Mouse (Mus musculus): Measurements from ENCODE around the gene Prkcb.

Gene Prkcb

DNA sequence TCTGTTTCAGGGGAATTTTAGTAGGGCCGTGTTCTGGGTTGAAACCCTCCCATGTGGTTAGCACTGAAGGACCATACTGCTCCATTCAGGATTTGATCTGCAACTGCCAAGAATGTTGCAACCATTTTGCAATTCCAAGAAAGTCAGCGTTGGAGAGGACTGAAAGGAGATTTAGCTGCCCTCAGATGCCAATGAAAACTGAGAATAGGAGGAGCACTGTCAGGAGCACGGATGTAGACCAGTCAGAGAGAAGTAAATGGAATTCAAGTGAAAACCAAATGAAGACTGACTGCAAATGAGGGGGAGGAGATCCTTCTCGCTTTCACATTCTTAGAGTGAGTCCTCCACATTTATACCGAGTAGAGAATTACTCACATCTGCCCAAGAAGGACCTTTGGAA lies 83.4 kb downstream of the Prkcb start:
- DNase-seq (ENCODE audit: low spot score) = no peak

DNA sequence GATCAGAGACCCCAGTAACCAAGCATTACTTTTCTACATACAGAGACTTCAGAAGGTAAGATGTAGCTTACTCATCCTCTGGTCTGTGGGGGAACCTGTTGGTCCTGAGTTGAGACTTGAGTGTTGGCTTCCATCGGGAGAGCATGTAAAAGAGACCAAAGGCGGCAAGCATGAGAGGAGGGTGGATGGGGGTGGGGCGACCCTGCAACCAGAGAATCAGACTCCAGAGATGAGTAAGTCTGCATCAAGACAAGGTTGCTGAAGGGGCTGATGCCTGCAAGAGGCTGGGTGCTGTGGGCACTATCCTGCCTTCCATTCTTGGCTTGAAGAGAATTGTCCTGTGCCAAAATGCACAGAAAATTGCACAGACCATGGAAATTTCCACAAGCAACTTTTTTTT lies 83.8 kb downstream of the Prkcb start:
- no peak for DNase-seq (ENCODE audit: low spot score)

GRCm38 (mm10) chr7:122376845-122377244 lies 88.3 kb downstream of the Prkcb start:
- DNase-seq (ENCODE audit: low spot score) = no peak

- no peak for DNase-seq (ENCODE audit: low spot score)
Measured at GRCm38 (mm10) chr7:122377967-122378366, 89.4 kb downstream of the Prkcb start.

GRCm38 (mm10) chr7:122378473-122378872 lies 89.9 kb downstream of the Prkcb start:
- DNase-seq (ENCODE audit: low spot score) = no peak

- no peak for DNase-seq (ENCODE audit: low spot score)
Measured at GRCm38 (mm10) chr7:122379292-122379691, 90.7 kb downstream of the Prkcb start.

DNA sequence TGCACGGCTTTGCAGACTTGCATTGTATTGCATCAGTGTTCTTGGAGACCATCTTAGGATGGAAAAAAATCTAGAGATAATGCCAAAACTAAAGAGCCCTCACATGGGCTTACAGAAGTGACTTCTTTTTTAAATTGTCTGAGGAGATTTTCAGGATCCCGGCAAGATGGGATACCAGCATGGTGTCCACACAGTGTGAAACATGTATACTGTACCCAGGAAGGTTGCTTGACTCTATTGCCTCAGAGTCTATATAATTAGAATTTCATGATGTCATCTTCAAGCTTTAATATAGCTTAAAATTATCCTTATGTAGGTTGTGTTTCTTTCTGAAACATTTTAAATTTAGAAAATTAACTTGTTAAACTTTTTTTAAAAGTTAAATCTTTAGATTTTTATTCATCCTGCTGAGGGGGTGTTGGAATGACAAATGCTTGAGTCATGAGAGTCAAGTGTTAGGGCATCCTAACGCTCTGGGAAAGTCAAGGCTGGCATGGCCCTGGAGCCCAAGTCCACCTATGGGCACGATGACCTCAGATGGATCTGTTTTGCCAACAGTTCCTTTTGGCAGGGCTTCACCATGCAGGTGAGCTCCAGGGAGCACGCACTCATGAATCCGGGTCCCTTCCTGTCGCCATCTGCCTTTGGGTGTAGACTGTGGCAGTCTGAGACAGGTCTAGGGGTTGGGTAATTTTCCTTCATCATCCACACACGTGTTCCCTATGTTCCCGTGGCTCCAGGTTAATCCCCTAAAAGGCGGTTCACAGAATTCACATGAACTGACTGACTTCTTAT lies 92.0 kb downstream of the Prkcb start:
- no peak for DNase-seq (ENCODE audit: low spot score)

GRCm38 (mm10) chr7:122381560-122381959 lies 93.0 kb downstream of the Prkcb start:
- DNase-seq (ENCODE audit: low spot score) = no peak

- no peak for DNase-seq (ENCODE audit: low spot score)
Measured at GRCm38 (mm10) chr7:122383260-122383659, 94.7 kb downstream of the Prkcb start.

DNA sequence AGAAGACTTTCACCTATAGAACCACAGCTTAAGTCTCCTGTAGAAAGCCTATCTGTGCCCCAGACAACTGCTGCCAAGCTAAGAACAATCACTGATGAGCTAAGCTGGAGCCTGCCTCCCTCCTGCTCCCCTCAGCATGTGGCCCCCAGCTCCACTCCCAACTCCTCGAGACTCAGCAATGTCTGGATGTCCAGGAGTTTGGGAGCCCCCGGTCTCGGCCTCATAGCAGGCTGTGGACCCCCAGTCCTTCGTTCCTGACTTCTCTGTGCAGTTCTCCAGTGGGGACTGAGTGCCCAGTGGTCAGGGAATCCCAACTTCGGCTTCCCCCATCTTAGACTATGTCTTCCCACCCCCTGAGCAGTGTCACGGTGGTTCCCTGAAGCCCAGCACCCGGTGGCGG lies 96.3 kb downstream of the Prkcb start:
- DNase-seq (ENCODE audit: low spot score) = no peak

GRCm38 (mm10) chr7:122386567-122386966 lies 98.0 kb downstream of the Prkcb start:
- DNase-seq (ENCODE audit: low spot score) = no peak

DNA sequence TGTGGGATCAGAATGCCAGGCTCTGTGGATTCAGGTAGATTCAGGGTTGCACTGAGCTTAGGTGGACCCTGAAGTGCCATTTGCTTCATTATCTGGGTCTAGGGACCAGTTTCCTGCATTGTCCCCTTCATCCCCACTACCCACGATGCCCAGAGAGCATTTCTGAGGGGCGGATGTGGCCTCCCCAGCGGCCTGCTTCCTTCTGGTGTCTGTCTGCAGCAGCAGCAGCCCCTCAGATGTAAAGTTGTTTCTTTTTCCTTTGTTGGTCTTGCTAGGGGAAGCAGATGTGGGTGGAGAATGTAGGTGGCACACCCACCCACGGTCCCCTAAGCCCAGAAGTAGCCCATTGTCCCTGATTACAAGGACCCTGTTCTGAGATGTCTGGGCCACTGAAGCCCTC lies 99.3 kb downstream of the Prkcb start:
- no peak for DNase-seq (ENCODE audit: low spot score)

DNA sequence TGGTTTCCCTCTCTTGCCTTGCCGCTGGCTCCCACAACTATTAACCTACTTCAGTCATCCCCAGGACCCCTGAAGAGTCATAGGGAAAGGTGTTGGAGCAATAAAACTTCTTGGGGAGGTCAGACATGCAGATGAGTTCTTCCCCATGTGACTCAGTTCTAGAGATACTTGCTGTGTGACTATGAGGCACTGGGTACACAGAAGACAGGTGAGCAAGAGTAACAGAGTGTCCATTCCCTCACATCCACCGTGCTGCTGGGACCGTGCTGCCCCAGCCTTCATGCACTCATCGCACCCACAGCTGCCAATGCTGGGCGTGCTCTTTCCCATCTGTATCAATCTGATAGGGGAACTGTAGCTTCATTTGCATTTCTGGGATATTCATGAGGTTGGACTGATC lies 100.3 kb downstream of the Prkcb start:
- no peak for DNase-seq (ENCODE audit: low spot score)

DNA sequence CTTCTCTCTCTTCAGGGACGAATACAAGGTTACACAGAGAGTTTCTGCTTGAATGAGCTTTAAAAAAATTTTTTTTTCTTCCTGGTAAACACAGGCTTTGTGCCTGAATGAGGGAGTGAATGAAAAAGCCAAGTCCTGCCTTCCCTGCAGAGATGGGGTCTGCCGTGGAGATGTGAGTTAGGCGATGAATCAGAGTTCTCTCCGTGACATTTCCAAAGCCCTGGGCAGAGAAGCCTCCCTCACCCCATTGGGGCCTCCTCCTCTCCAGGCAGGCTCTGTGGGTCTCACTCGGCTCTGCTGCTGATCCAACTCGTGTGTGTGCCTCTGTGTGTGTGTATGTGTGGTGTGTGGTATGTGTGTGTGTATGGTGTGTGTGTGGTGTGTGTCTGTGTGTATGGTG lies 101.1 kb downstream of the Prkcb start:
- DNase-seq (ENCODE audit: low spot score) = no peak

DNA sequence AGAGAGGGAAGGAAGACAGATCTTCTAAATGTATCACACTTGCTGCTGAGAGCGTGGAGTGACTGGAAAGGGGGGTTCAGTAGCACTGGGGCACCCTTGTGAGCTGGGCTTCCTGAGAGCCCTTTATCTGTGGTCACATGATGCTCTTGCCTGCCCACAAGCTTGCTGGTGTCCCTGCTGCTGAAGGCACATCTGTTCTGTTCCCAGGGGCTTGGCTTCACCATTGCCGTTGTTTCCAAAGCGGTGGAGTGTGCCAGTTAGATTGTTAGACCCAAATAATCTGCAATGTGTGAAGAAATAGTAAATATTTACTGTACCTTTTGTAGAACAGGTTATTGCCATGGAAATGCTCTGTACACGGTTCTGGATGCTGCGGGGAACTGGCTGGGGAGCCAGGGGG lies 101.6 kb downstream of the Prkcb start:
- DNase-seq (ENCODE audit: low spot score) = no peak

GRCm38 (mm10) chr7:122390683-122391082 lies 102.1 kb downstream of the Prkcb start:
- no peak for DNase-seq (ENCODE audit: low spot score)

DNA sequence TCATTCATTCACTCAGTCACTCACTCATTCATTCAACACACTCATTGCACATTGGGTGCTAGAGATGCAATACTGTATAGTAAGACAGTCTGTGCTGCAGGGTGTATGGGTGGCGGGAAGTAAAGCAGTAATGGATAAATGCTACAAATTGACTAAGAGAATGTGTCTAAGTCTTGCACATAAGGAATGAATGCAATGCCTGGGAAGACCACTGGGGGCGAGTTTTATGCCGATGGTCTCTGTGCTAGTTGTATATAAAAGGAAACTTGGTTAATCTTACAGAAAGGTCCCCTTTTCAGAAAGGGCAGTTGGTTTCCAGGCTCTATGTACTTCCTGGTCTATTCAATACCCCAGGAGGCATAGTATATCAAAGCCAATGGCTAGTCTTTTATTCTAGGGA lies 102.8 kb downstream of the Prkcb start:
- DNase-seq (ENCODE audit: low spot score) = no peak

- no peak for DNase-seq (ENCODE audit: low spot score)
Measured at GRCm38 (mm10) chr7:122393964-122394363, 105.4 kb downstream of the Prkcb start.

DNA sequence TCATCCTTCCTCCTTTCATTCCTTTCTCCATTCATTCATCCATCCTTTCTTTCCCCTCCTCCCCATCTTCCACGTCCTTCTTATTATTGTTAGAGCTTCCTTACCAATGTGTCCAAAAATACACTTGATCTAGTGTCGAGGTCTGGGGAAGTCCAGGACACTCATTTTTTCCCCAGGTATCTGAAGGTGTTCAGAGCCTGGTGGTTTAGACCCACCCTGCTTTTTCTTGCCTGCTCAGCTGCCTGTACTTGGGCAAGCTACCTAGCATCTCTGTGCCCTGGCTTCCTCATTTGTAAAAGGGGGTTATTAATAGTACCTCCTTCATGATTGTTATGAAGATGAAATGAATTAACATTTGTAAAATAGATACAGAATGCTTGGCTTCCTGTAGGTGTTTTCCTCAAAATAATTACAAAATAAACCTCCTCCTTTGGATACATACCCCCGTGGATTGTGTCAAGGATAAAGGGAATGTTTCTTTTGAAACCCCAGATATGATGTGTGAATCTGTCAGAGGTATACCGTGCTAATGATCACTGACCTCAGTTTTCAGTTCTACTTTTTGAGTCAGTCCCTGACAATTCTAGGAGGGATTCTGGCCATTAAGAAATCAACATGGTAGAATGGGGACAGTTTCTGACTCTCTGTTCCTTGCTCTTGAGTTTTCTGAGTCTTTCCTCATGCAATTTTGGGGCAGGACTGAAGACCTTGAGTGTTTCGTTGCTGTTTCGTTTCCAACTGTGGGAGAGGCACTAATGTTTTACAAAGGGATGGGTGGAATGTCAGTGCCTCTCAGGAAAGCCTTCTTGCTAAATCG lies 106.8 kb downstream of the Prkcb start:
- DNase-seq (ENCODE audit: low spot score) = no peak

DNA sequence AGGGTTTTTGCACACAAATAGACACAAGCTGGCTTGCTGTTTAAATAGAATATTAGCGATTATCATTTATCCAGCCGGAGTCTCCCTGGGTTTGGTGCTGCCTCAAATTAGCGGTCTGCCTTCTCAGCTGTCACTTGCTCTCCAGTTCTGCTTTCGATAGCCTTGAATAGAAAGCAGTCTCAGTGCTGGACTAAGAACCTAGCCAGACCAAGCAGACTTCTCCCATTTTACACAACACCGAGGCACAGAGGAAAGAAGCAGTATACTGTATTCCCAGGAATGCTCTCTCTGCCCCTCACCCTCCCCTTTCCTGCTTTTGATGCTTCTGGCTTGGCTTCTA lies 107.4 kb downstream of the Prkcb start:
- DNase-seq (ENCODE audit: low spot score) = no peak

- DNase-seq (ENCODE audit: low spot score) = no peak
Measured at GRCm38 (mm10) chr7:122397699-122398098, 109.1 kb downstream of the Prkcb start.

- no peak for DNase-seq (ENCODE audit: low spot score)
Measured at GRCm38 (mm10) chr7:122402041-122402440, 113.5 kb downstream of the Prkcb start.

- no peak for DNase-seq (ENCODE audit: low spot score)
Measured at GRCm38 (mm10) chr7:122403343-122403742, 114.8 kb downstream of the Prkcb start.

Measured in left cerebral cortex, adult 11 months (tissue).